Mouse (Mus musculus): Measurements from ENCODE around the gene Rbms3. TPM values are rescaled to one million over a fixed set of nuclear protein-coding genes. Genes with fewer than 3 reads are reported as not detected.

Rbms3 gene
- total RNA-seq, 2 experiments from 2014 or later, result 13.6 to 15.0 TPM

DNA sequence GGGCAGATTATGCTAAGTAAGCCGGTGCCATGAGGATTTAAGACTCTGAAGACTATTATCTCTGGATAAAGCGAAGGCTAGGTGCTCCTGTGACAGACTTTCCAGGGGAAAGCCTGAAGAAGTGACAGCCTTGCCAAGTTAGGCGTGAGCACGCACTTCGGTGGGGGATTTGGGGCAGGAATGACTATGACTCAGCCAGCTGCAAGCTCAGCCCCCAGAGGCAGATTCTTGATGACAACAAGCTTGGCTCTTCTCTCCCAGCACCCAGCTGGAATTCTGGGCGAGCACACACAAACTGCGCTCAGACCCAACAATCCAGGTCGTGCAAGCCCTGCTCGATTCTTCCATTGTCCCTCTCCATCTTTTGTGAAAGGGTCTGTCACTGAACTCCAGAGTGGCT, 1038.6 kb downstream of the Rbms3 start:
- DNase-seq (ENCODE audit: extremely low spot score in 1 of 2, low spot score in 2 of 2), result no peak
- intact Hi-C loops (cut with DNase I), result no loop called here

DNA sequence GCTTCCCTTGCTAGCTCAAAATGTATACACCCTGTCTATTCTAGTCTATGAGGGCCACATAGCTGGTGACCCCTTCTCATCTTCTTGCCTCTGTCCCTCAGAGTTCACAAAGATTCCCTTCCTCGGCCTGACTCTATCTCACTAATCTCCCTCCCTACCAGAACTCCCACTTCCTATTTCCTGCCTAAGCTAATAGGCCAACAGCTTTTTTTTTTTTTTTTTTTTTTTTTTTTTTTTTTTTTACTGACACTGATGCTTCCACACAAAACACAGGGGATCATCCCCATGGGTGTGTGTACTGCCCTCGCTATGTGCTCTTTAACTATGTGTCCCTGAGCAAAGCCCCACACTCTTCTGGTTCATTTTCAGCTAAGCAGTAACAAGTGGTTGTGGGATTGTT, 1060.0 kb downstream of the Rbms3 start:
- DNase-seq (ENCODE audit: extremely low spot score in 1 of 2, low spot score in 2 of 2), result no peak
- intact Hi-C loops (cut with DNase I), result no loop called here

DNA sequence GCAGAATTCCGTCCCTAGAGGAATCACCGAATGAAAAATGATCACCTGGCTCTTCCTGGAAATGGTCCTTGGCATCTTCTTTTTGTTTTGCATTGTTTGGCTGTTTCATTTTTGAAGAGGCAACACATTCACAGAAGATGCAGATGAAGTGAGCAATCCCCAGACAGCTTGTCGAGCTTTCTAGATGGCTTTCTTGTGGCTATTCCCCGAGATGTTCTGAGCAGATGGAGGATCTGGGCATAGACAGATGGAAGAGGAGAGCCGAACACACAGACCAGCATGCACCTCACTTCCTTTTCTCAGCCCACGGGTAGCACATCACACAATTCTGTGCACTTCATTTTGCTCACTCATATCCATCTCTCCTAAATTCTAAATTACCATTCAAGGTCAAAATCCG, 1063.0 kb downstream of the Rbms3 start:
- intact Hi-C loops (cut with DNase I), result no loop called here
- DNase-seq (ENCODE audit: extremely low spot score in 1 of 2, low spot score in 2 of 2), result peak in 1 of 2 experiments; percentile 10

DNA sequence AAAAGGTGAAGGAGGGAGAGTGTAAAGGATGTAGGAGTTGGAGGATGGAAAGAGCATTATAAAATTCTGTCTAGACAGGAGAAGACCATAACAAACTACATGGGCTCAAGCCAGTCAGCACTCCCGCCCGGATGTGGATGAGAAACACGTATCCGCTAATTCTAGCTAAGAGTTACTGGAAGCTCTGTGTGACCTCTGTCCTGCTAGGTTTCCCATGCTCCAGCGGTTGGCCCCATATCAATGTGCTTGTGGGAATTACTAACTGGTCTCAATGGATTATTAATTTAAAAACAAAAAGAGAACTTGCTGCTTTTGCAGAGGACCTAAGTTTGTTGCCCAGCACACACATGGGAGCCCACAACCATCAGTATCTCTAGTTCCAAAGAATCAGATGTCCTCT, 1071.9 kb downstream of the Rbms3 start:
- no peak for DNase-seq (ENCODE audit: extremely low spot score in 1 of 2, low spot score in 2 of 2)
- intact Hi-C loops (cut with DNase I), result no loop called here

DNA sequence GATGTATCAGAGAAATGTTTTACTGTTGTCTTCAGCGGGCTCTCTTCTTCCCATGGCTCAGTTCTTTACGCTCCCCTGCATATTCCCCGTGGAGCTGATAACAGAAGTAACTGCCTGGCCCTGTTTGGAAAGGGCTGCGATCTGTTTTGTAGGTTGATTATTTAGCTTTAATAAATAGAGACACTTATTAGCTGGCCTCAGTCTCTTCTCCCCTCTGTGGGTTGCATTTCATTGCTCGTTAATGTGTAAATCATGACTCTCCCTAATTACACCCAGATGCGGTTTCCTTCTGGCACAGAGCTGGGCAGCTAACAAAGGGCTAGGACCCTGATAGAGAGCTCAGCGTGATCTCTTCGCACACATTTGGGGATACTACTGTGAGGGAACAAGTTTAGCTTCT, 1073.1 kb downstream of the Rbms3 start:
- DNase-seq (ENCODE audit: extremely low spot score in 1 of 2, low spot score in 2 of 2), result no peak
- intact Hi-C loops (cut with DNase I), result no loop called here

DNA sequence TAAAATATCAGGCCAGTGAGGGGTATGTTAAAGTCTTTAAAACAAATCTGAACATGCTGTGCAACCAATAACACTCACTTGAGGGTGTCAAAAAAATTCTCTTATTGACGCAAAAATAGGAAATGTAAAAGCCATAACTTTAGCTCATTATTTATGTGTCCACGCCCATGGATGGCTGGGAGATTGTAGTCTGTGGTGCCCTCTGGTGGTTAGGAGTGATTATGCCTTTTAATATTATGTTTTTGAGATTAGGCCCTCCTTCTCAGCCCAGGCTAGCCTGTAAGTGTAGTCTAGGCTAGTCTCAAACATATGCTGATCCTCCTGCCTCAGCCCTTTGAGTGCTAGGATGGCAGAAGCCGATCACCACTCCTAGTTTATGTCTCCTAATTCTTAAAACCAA, 1076.5 kb downstream of the Rbms3 start:
- DNase-seq (ENCODE audit: extremely low spot score in 1 of 2, low spot score in 2 of 2), result no peak
- intact Hi-C loops (cut with DNase I), result loop anchor here (5.0 kb wide), 1 partner anchor 126 kb away; no protein-coding TSS in a partner anchor

DNA sequence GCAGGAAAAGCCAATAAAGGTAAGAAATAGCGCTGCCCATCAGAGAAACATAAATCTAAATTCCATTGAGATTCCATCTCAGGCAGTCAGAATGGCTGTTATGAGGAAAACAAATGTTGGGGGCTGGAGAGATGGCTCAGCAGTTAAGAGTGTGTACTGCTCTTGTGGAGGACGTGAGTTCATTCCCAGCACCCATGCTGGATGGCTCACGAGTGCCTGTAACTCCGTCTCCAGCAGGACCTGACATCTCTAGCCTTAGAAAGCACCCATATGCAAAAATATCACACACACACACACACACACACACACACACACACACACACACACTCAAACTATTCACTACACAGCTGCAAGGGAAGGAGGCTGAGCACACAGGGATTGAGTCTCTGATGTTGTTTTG, 1083.6 kb downstream of the Rbms3 start:
- intact Hi-C loops (cut with DNase I), result no loop called here
- no peak for DNase-seq (ENCODE audit: extremely low spot score in 1 of 2, low spot score in 2 of 2)

DNA sequence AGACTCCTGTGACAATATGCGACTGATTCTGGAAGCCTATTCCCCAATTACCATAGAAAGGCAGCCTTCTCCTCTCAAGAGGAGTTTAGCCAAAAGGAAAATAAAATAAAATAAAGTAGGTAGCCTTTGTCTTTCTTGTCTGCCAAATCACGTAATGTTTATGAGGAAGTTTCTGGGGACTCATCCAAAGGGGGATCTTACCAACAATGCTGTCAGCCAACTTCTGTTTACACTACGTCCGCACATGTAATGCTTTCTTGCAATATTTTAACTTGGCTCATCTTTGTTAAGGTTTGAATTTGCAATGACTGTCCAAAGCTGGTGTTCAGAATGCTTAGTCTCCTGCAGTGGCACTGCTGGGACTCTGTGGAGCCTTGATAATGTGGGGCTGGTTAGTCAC, 1086.9 kb downstream of the Rbms3 start:
- no peak for DNase-seq (ENCODE audit: extremely low spot score in 1 of 2, low spot score in 2 of 2)
- intact Hi-C loops (cut with DNase I), result no loop called here

DNA sequence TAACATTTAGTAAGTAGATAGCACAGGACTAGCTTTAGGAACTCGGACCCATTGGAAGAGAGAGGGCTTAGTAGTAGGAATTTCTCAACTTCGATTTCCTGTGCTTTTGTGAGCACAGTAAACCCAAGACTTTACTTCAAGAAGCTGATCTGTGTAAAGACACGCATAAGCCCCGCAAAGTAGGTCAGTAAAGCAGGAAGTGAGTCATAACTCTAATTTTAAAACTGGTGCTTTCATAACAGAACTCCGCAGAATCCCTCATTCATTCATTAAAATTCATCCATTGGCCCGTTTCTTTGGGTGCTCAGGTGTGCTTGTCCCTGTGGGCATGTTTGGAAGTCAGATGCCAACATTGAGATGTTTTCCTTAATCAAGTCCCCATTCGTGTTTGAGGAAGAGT, 1087.7 kb downstream of the Rbms3 start:
- DNase-seq (ENCODE audit: extremely low spot score in 1 of 2, low spot score in 2 of 2), result no peak
- intact Hi-C loops (cut with DNase I), result no loop called here

DNA sequence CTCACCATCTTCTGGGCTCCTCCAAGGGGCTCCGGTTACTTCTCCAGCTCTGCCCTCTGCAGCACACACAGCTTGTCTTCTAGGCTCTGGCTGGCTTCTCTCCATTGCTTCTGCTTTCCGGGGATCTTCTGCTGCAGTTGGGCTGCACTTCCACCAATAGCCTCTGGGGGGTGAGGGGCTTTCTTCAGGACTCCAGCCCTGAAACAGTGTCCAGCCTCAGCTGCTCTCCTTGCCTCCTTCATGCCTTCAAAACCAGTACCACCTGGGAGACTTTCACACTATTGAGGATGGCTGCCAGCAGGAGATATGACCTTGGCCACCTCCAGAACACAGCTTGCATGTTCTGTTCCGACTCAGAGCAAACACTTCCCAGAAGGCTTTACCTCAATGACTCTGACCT, 1094.0 kb downstream of the Rbms3 start:
- no peak for DNase-seq (ENCODE audit: extremely low spot score in 1 of 2, low spot score in 2 of 2)
- intact Hi-C loops (cut with DNase I), result no loop called here

DNA sequence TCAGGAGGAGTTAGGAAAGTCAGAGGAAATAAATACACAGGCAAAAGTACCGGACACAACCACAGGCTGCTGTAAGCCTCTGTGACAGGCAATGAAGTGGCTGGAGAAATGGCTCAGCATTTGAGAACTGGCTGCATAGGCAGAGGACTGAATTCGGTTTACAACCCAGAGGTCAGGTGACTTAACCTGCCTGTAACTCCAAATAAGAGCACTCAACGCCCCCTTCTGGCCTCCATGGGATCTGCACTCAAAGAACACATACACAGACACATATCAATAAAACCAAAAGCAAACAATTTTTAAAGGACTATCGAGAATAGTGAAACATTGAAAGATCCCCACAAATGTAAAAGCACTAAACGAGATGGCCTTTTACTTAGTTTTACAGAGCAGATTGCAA, 1096.3 kb downstream of the Rbms3 start:
- intact Hi-C loops (cut with DNase I), result no loop called here
- no peak for DNase-seq (ENCODE audit: extremely low spot score in 1 of 2, low spot score in 2 of 2)

DNA sequence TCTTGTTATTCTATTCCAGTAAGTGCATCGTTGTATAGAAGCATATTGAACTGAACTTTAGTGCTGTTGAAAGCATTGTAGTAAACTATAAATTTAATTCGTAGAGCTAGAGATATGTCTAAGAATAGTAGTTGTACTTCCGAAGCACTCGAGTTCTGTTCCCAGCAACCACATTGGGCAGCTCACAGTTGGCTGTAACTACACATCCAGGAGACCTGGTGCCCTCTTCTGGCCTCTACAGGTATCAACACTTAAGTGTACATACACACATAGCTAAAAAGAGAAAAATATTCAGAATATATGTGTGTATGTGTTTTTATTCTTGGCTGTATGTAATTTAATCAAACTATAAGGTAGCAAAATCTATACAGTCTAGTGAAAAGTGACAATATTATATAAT, 1098.6 kb downstream of the Rbms3 start:
- DNase-seq (ENCODE audit: extremely low spot score in 1 of 2, low spot score in 2 of 2), result no peak
- intact Hi-C loops (cut with DNase I), result no loop called here

DNA sequence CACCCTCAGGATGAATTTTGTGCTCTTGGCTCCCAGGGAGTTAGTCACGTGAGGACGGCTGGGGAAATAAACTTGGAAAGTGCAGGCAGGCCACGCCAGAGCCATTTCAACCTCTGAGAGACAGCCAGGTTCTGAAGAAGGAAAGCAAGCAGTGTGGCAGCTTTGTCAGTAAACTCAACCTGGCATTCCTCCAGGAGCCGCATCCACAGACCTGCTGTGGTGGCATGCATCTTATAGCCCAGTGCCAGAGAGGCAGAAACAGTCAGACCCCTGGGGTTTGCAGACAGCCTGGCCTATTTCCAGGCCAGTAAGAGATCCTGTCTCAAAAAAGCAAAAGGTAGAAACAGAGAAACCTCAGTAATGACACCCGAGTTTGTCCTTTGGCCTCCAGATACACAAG, 1105.3 kb downstream of the Rbms3 start:
- intact Hi-C loops (cut with DNase I), result no loop called here
- peak in 1 of 2 experiments; percentile 27 for DNase-seq (ENCODE audit: extremely low spot score in 1 of 2, low spot score in 2 of 2)

Measured in left cerebral cortex, postnatal 10 days (tissue).